Mouse (Mus musculus) forebrain, embryonic 13.5 days (tissue): ENCODE data around the gene Guca2a. TPM values are rescaled to one million over a fixed set of nuclear protein-coding genes. Genes with fewer than 3 reads are reported as not detected.

ENCODE experiments used
- ATAC-seq: fragments of 200-750 bp; cut with Nextera tagmentation; 2 replicates; pipeline ENCODE4 v1.8.0; 2017
- H3K27ac ChIP-seq: fragments of 300-500 bp; sonication (generic); 2 replicates; pipeline ENCODE4 v1.5.1; 2015; ENCODE audit warnings: inconsistent platforms, mild to moderate bottlenecking, moderate library complexity
- H3K27me3 ChIP-seq: fragments of 300-500 bp; sonication (generic); 2 replicates; pipeline ENCODE4 v1.6.1; 2015; ENCODE audit warnings: mild to moderate bottlenecking, inconsistent platforms
- H3K36me3 ChIP-seq: fragments of 300-500 bp; sonication (generic); 2 replicates; pipeline ENCODE4 v1.6.1; 2015; ENCODE audit warnings: mild to moderate bottlenecking, inconsistent platforms; ENCODE audit not compliant: poor library complexity, severe bottlenecking
- H3K4me1 ChIP-seq: fragments of 300-500 bp; sonication (generic); 2 replicates; pipeline ENCODE4 v1.6.1; 2015; ENCODE audit warnings: inconsistent platforms
- H3K4me2 ChIP-seq: fragments of 300-500 bp; sonication (generic); 2 replicates; pipeline ENCODE4 v1.6.1; 2015; ENCODE audit warnings: inconsistent platforms, mild to moderate bottlenecking, moderate library complexity
- H3K4me3 ChIP-seq: fragments of 300-500 bp; sonication (generic); 2 replicates; pipeline ENCODE4 v1.5.1; 2015; ENCODE audit warnings: mild to moderate bottlenecking, inconsistent platforms
- H3K9ac ChIP-seq: fragments of 300-500 bp; sonication (generic); 2 replicates; pipeline ENCODE4 v1.6.1; 2015; ENCODE audit warnings: mild to moderate bottlenecking, inconsistent platforms
- H3K9me3 ChIP-seq: fragments of 300-500 bp; sonication (generic); replicated peaks from 2 replicates; pipeline ENCODE4 v1.6.1; 2016; ENCODE audit warnings: inconsistent platforms
- WGBS: fragments of 180-500 bp; shearing (Covaris S2); methylation state at CpG from one replicate; pipeline ENCODE4 v1.1.7; 2015; 5-methylcytosine and 5-hydroxymethylcytosine counted together
- polyA plus RNA-seq: library from polyadenylated mRNA; unstranded; fragments of >200 nt; fragmentation: Nextera tagmentation; extraction: Ambion mirVana; gene quantifications from 2 replicates; pipeline ENCODE4 v1.2.1, GENCODE M21; 2015

Gene Guca2a
- polyA plus RNA-seq, 1 experiment from 2014 or later, result not detected

- H3K9me3 ChIP-seq, result peaks cover 9% of the 10 kb centered on the region
- no peak overlapping the region for H3K27ac ChIP-seq
- no peak overlapping the region for H3K9ac ChIP-seq
- WGBS, result 84% methylated on average over 1 of the region's 1 CpGs
- no peak for ATAC-seq
- H3K4me1 ChIP-seq, result no peaks in the 10 kb centered on the region
- no peaks in the 10 kb centered on the region for H3K36me3 ChIP-seq
- H3K27me3 ChIP-seq, result no peaks in the 10 kb centered on the region
- H3K4me3 ChIP-seq, result no peak overlapping the region
- H3K4me2 ChIP-seq, result no peak overlapping the region
These were observed 19.5 kb downstream of the Guca2a start for GRCm38 (mm10) chr4:119657011-119657410.

- Histone ChIP-seq H3K4me1 (no peaks in the 10 kb centered on the region), H3K36me3 (no peaks in the 10 kb centered on the region), H3K4me2 (no peak overlapping the region), H3K9ac (no peak overlapping the region), H3K27me3 (no peaks in the 10 kb centered on the region), H3K27ac (no peak overlapping the region), H3K4me3 (no peak overlapping the region), H3K9me3 (peaks cover 4% of the 10 kb centered on the region)
- 50% methylated on average over 1 of the region's 2 CpGs for WGBS
- ATAC-seq, result no peak
These were observed 20.7 kb downstream of the Guca2a start for GRCm38 (mm10) chr4:119658246-119658645.

DNA sequence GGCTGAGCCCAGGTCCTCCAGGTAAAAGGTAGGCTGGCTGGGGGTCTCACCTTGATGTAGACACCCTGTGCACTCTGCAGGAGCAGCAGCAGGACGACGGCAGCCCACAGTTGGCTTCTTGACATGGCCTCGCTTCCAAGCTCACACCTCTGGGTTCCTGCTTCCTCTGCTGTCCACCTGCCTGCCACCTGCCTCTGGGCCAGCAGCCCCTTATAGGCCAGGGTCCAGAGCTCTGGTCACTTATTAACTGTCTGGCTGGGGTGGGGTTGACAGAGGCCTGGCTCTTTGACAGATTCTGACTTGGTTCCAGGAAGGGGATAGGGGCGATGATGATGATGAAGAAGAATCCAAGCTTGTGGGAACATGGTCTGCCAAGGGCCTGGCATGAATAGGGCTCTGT is 21.2 kb downstream of the Guca2a start, which contains the start of gene Guca2b:
Gene Guca2b, minus strand, starts transcription at position 224 of the 400 bp plus-strand sequence.
- no peak for ATAC-seq
- H3K9me3 ChIP-seq, result no peaks in the 10 kb centered on the region; the same call in 1 of the 2 replicates
- H3K36me3 ChIP-seq, result no peaks in the 10 kb centered on the region
- WGBS, result 89% methylated on average over 4 of the region's 4 CpGs
- H3K27me3 ChIP-seq, result no peaks in the 10 kb centered on the region
- no peak within 1 kb of the TSS for H3K4me3 ChIP-seq
- no peaks in the 10 kb centered on the region for H3K4me1 ChIP-seq
- H3K27ac ChIP-seq, result no peak within 1 kb of the TSS
- H3K4me2 ChIP-seq, result no peak within 1 kb of the TSS
- H3K9ac ChIP-seq, result no peak within 1 kb of the TSS

GRCm38 (mm10) chr4:119660007-119660406 is 22.5 kb downstream of the Guca2a start:
- Histone ChIP-seq H3K36me3 (no peaks in the 10 kb centered on the region), H3K4me3 (no peak overlapping the region), H3K9ac (no peak overlapping the region), H3K4me2 (no peak overlapping the region), H3K27ac (no peak overlapping the region), H3K9me3 (no peaks in the 10 kb centered on the region), H3K4me1 (no peaks in the 10 kb centered on the region), H3K27me3 (no peaks in the 10 kb centered on the region)
- WGBS, result 83% methylated on average over 8 of the region's 8 CpGs
- ATAC-seq, result no peak

DNA sequence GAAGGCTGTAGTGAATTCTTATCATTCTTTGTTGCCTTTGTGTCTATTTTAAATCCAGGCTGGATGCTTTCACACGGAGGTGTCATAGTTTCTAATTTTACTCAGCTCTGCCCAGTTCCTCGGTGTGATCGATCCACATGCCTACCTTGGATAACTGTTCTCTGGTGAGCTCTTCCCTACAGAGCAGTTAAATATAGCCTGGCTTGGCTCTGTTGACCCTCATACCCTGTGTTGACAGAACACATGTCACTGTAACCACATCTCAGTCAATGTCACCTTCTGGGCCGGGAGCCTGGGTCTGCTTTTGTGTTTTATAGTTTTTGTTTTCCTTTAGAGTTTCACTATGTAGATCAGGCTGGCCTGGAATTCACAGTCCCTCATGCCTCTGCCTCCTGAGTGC is 24.6 kb downstream of the Guca2a start:
- no peak overlapping the region for H3K9ac ChIP-seq
- H3K4me1 ChIP-seq, result no peaks in the 10 kb centered on the region
- H3K4me2 ChIP-seq, result no peak overlapping the region
- H3K36me3 ChIP-seq, result no peaks in the 10 kb centered on the region
- 73% methylated on average over 4 of the region's 4 CpGs for WGBS
- H3K9me3 ChIP-seq, result no peaks in the 10 kb centered on the region
- H3K27me3 ChIP-seq, result no peaks in the 10 kb centered on the region
- no peak overlapping the region for H3K4me3 ChIP-seq
- ATAC-seq, result no peak
- no peak overlapping the region for H3K27ac ChIP-seq

DNA sequence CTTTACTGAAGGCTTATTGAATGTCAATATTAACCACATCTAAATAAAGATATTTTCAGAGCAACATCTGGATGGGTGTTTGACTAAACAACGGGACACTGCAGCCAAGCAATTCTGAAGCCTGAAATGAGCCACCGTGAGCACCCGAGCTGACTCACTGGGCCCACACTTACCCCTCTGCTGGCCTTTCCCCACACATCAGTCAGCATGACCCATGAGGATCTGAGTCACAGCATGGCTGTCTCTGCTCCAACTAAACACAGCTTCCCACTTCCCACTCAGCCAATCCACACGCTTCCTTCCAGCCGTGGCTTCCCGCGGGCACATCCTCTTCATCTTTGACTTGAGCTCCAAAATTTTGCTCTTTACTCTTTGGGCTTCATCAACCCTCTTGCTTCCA is 25.5 kb downstream of the Guca2a start:
- ATAC-seq, result no peak
- no peak overlapping the region for H3K9ac ChIP-seq
- H3K27ac ChIP-seq, result no peak overlapping the region
- no peaks in the 10 kb centered on the region for H3K4me1 ChIP-seq
- H3K4me2 ChIP-seq, result no peak overlapping the region
- no peaks in the 10 kb centered on the region for H3K27me3 ChIP-seq
- no peaks in the 10 kb centered on the region for H3K9me3 ChIP-seq
- H3K36me3 ChIP-seq, result no peaks in the 10 kb centered on the region
- H3K4me3 ChIP-seq, result no peak overlapping the region
- 95% methylated on average over 7 of the region's 7 CpGs for WGBS

GRCm38 (mm10) chr4:119663409-119664095 is 26.0 kb downstream of the Guca2a start:
- Histone ChIP-seq H3K9me3 (no peaks in the 10 kb centered on the region), H3K4me1 (no peaks in the 10 kb centered on the region), H3K36me3 (no peaks in the 10 kb centered on the region), H3K4me2 (no peak overlapping the region), H3K27ac (no peak overlapping the region), H3K27me3 (no peaks in the 10 kb centered on the region), H3K9ac (no peak overlapping the region), H3K4me3 (no peak overlapping the region)
- WGBS, result 95% methylated on average over 14 of the region's 14 CpGs
- no peak for ATAC-seq

GRCm38 (mm10) chr4:119665166-119665565 is 27.7 kb downstream of the Guca2a start:
- no peak for ATAC-seq
- Histone ChIP-seq H3K27me3 (no peaks in the 10 kb centered on the region), H3K36me3 (no peaks in the 10 kb centered on the region), H3K9me3 (no peaks in the 10 kb centered on the region), H3K4me3 (no peak overlapping the region), H3K9ac (no peak overlapping the region), H3K27ac (no peak overlapping the region), H3K4me2 (no peak overlapping the region), H3K4me1 (peaks cover 10% of the 10 kb centered on the region)
- 95% methylated on average over 2 of the region's 2 CpGs for WGBS

DNA sequence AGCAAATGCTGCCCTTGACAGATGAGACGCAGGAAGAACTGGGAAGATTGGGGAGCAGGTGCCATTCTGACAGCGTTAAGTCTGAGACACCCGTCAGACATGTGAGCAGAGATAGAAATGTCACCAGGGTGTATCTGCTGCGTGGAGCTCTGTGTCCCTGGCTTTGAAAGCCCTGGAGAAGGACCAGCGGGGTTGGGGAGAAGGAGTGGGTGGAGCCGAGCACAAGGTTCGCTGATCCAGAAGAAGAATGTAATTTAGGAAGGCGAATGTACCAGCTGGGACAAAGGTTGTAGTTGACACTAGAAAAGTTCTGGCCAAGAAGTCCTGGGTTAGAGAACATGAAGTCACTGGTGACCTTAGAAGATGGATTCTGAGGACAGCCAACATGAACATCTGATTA is 28.6 kb downstream of the Guca2a start:
- Histone ChIP-seq H3K4me3 (no peak overlapping the region), H3K27me3 (no peaks in the 10 kb centered on the region), H3K4me2 (no peak overlapping the region), H3K9me3 (no peaks in the 10 kb centered on the region), H3K4me1 (peaks cover 20% of the 10 kb centered on the region), H3K36me3 (no peaks in the 10 kb centered on the region), H3K9ac (no peak overlapping the region), H3K27ac (no peak overlapping the region)
- ATAC-seq, result no peak
- 35% methylated on average over 8 of the region's 8 CpGs for WGBS

GRCm38 (mm10) chr4:119667454-119667853 is 29.9 kb downstream of the Guca2a start:
- H3K36me3 ChIP-seq, result no peaks in the 10 kb centered on the region
- no peaks in the 10 kb centered on the region for H3K27me3 ChIP-seq
- H3K4me3 ChIP-seq, result no peak overlapping the region
- H3K9ac ChIP-seq, result no peak overlapping the region
- peak; percentile 31; the same call in 1 of the 2 replicates for ATAC-seq
- 18% methylated on average over 5 of the region's 5 CpGs for WGBS
- H3K27ac ChIP-seq, result no peak overlapping the region
- no peaks in the 10 kb centered on the region for H3K9me3 ChIP-seq
- H3K4me2 ChIP-seq, result no peak overlapping the region
- H3K4me1 ChIP-seq, result peaks cover 21% of the 10 kb centered on the region

DNA sequence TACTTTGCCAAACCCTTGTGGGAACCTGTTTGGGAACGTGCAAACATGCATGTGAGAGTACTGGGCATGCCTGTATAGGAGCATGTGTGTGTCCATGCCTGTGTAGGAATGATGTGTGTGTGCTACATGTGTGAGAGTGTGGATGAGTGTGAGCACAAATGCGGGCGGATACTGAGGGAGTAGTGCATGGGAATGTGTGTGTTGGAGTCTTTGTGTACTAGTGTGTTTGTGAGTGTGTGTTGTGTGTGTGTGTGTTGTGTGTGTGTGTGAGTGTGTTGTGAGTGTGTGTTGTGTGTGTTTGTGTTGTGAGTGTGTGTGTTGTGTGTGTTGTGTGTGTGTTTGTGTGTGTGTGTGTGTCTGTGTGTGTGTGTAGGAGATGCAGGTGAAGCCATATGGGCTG is 30.7 kb downstream of the Guca2a start:
- no peaks in the 10 kb centered on the region for H3K27me3 ChIP-seq
- no peaks in the 10 kb centered on the region for H3K36me3 ChIP-seq
- H3K4me2 ChIP-seq, result no peak overlapping the region
- 93% methylated on average over 3 of the region's 3 CpGs for WGBS
- no peak overlapping the region for H3K27ac ChIP-seq
- H3K4me3 ChIP-seq, result no peak overlapping the region
- peaks cover 21% of the 10 kb centered on the region for H3K4me1 ChIP-seq
- no peak overlapping the region for H3K9ac ChIP-seq
- no peak for ATAC-seq
- no peaks in the 10 kb centered on the region for H3K9me3 ChIP-seq

- H3K9ac ChIP-seq, result no peak overlapping the region
- no peaks in the 10 kb centered on the region for H3K36me3 ChIP-seq
- no peak overlapping the region for H3K4me2 ChIP-seq
- peaks cover 21% of the 10 kb centered on the region for H3K4me1 ChIP-seq
- H3K27me3 ChIP-seq, result no peaks in the 10 kb centered on the region
- H3K9me3 ChIP-seq, result no peaks in the 10 kb centered on the region
- H3K27ac ChIP-seq, result 0 out of 2 replicates have a peak overlapping the region, but pooled peaks have one; percentile 81
- 77% methylated on average over 4 of the region's 4 CpGs for WGBS
- H3K4me3 ChIP-seq, result no peak overlapping the region
- no peak for ATAC-seq
These were observed 31.1 kb downstream of the Guca2a start for GRCm38 (mm10) chr4:119668596-119668995.
